Mouse (Mus musculus) lung, postnatal 0 days (tissue): Measurements from ENCODE around the gene Rad51b.

Source experiments
- CTCF ChIP-seq: IDR thresholded peaks from 2 replicates; pipeline ENCODE4 v1.5.1; 2016; ENCODE audit warnings: antibody characterized with exemption, mild to moderate bottlenecking
- EP300 ChIP-seq: IDR thresholded peaks from 2 replicates; pipeline ENCODE4 v1.6.1; 2016; ENCODE audit warnings: antibody characterized with exemption, mild to moderate bottlenecking, control low read depth

- no peak for TF ChIP-seq CTCF
- no peak for TF ChIP-seq EP300
Measured at GRCm38 (mm10) chr12:79757775-79758174, 460.7 kb downstream of the Rad51b start.
